Mouse (Mus musculus) embryonic fibroblast, embryonic 13.5 days (primary cell): ENCODE data around the gene Cck.

Source experiments
- CTCF ChIP-seq: IDR thresholded peaks from 2 replicates; pipeline ENCODE4 v1.5.1; 2011; ENCODE audit warnings: mild to moderate bottlenecking, control low read depth, low read length, moderate library complexity, borderline replicate concordance; ENCODE audit not compliant: insufficient read depth
- POLR2A ChIP-seq: IDR thresholded peaks from 2 replicates; pipeline ENCODE4 v1.6.1; 2011; ENCODE audit warnings: low read depth, mild to moderate bottlenecking, control low read depth, low read length, moderate library complexity

DNA sequence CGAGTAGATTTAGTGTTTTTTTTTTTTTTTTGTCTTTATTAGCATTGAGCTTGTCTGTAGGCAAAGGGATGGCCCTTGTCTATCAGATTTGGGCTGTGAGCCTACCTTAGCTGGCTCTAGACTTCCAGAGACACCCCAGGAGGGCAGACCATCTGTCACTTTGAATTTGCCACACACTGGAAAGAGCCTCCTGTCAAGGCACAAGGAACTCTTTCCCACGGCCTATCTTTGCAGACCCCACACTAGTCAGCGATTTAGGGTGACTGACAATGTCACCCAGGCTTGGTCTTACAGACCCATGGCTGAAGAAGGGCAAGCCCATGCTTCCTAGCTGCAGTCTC lies 51.2 kb downstream of the Cck start:
- TF ChIP-seq POLR2A (no peak), CTCF (no peak)
